Mouse (Mus musculus) cerebellum, adult 2 months (tissue): ENCODE results near the gene Fhl2.

Source experiments
- CTCF ChIP-seq: fragments of 200-500 bp; IDR thresholded peaks from 2 replicates; pipeline ENCODE4 v1.5.1; 2011; ENCODE audit warnings: low read depth, mild to moderate bottlenecking, control low read depth, low read length, moderate library complexity, borderline replicate concordance; ENCODE audit not compliant: insufficient read depth
- POLR2A ChIP-seq: fragments of 200-500 bp; IDR thresholded peaks from 2 replicates; pipeline ENCODE4 v1.6.1; 2011; ENCODE audit warnings: low read length, control low read depth, borderline replicate concordance; ENCODE audit not compliant: insufficient read depth

DNA sequence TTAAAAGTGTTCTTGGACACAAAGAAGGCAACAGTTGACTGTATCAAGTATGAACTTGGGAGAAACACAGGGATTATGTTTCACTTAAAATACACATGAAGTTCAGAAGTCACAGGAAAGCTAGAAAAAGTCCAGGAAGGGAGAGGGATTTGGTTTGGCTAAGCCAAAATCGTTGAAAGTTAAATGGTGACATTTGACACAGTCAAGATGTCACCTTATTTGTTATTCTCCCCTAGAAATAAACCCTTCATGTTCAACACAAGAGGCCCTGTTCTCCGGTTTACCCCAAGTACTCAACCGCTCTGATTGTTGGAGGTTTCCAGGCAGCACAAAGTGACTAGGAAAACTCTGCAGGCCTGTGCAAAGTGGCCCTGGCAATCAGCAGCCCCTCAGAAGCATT is 18.8 kb upstream of the Fhl2 start:
- no peak for TF ChIP-seq CTCF
- no peak for TF ChIP-seq POLR2A
